ENCODE assay signal across 13 mouse cellular contexts in the genomic region with DNA sequence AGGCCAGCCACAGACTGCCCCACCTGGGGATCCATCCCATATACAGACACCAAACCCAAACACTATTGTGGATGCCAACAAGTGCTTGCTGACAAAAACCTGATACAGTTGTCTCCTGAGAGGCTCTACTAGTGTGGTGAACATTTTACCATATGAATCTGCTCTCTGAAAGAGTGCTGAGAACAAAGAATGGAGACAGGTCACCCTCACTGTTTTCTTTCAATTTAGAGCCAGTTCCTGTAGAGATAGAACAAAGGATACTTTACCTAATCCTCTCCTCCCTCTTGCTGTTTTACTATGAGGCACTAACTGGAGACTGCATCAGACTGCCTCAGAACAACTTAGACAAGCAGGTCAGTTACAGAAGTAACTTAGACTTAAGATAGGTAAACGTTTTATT.
"Had no signal": no experiment of that assay in that cellular context is flagged by ENCODE, and none has a peak within 500 bp of the region (broad histone marks: within the 10 kb centered on the region; RNA-seq: fewer than 3 reads in every experiment).

No protein-coding gene starts in this region.

- DNase-seq: gastrocnemius, postnatal 14 days; gastrocnemius, postnatal 36 days; heart, adult 11 months; heart, adult 2 months; heart, postnatal 14 days; heart, postnatal 4 days; kidney, adult 18-20 months; kidney, adult 8-10 months; kidney, postnatal 10 days; kidney, postnatal 25 days; kidney, postnatal 4 days; liver; liver, embryonic 13.5 days had no signal
